21 mouse cellular contexts compared by ENCODE assay signal in the genomic region with DNA sequence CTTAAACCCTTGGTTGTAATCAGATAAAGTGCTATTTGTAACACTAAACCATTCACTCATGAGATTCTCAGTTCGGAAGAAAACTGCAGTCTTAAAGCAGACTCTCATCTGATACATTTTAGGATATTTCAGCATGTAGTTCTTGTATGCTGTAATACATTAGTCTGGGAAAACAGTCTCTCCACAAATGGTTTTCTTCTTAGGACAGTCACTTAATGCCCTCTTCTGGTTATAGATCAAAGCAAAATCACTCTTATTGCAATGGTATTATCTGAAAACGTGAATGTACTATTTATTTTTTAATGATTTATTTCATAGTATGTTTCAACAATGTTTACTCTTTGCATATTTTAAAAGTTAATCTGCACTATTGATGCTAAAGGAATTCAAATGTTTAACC.
DNase-seq lines count a peak whose midpoint lies in the region; ATAC-seq and TF ChIP-seq lines count a peak whose summit lies in the region.
"Had no signal": no experiment of that assay in that cellular context is flagged by ENCODE, and none has a peak within 500 bp of the region (broad histone marks: within the 10 kb centered on the region; RNA-seq: fewer than 3 reads in every experiment).

No protein-coding gene starts in this region.

- H3K27ac ChIP-seq in forebrain, postnatal 0 days (ENCODE audit: low read depth, low read length), result no peak overlapping the region
- H3K27ac ChIP-seq in forebrain, embryonic 13.5 days, result no peak overlapping the region
- H3K27ac ChIP-seq in layer of hippocampus, adult 2 months, result no peak overlapping the region
- no peak overlapping the region for H3K27ac ChIP-seq in midbrain, postnatal 0 days (ENCODE audit: low read depth, low read length)
- H3K27ac ChIP-seq in midbrain, embryonic 11.5 days (ENCODE audit: low read depth, low read length), result no peak overlapping the region
- H3K27ac ChIP-seq: hindbrain, embryonic 14.5 days; limb, embryonic 13.5 days; liver, embryonic 13.5 days; neural tube, embryonic 13.5 days had no signal

- DNase-seq in forebrain, postnatal 0 days, result no peak
- DNase-seq in layer of hippocampus, adult 2 months (ENCODE audit: low spot score in 2 of 2), result no peak
- no peak for DNase-seq in layer of hippocampus, postnatal 36 days
- peak; percentile 37 for DNase-seq in midbrain, postnatal 0 days (ENCODE audit: low spot score)
- DNase-seq in midbrain, embryonic 11.5 days (ENCODE audit: low spot score, missing footprints), result no peak
- DNase-seq in cerebellum, adult 9-11 months, result no peak
- DNase-seq: cerebellum, postnatal 10 days; heart, postnatal 14 days; kidney, adult 11 months; kidney, postnatal 4 days; liver, embryonic 13.5 days; lung, postnatal 4 days; right cerebral cortex, adult 18-20 months; thymus, postnatal 36 days had no signal

- WGBS in forebrain, postnatal 0 days, result 51% methylated on average over 2 of the region's 2 CpGs
- 62% methylated on average over 2 of the region's 2 CpGs for WGBS in forebrain, embryonic 13.5 days
- WGBS in midbrain, postnatal 0 days, result 49% methylated on average over 2 of the region's 2 CpGs
- WGBS in midbrain, embryonic 11.5 days, result 65% methylated on average over 2 of the region's 2 CpGs

- no peaks in the 10 kb centered on the region for H3K36me3 ChIP-seq in forebrain, postnatal 0 days (ENCODE audit: insufficient read depth)
- no peaks in the 10 kb centered on the region for H3K36me3 ChIP-seq in forebrain, embryonic 13.5 days (ENCODE audit: poor library complexity, severe bottlenecking)
- H3K36me3 ChIP-seq in midbrain, postnatal 0 days (ENCODE audit: insufficient read depth, low read length), result no peaks in the 10 kb centered on the region
- H3K36me3 ChIP-seq in midbrain, embryonic 11.5 days (ENCODE audit: control insufficient read depth, insufficient read depth, low read length), result no peaks in the 10 kb centered on the region
- H3K36me3 ChIP-seq: heart, embryonic 12.5 days; limb, embryonic 13.5 days; liver, embryonic 13.5 days; neural tube, embryonic 13.5 days had no signal

- H3K27me3 ChIP-seq in forebrain, postnatal 0 days (ENCODE audit: insufficient read depth, low read length), result no peaks in the 10 kb centered on the region
- no peaks in the 10 kb centered on the region for H3K27me3 ChIP-seq in forebrain, embryonic 13.5 days
- no peaks in the 10 kb centered on the region for H3K27me3 ChIP-seq in midbrain, postnatal 0 days (ENCODE audit: insufficient read depth, low read length)
- no peaks in the 10 kb centered on the region for H3K27me3 ChIP-seq in midbrain, embryonic 11.5 days (ENCODE audit: control insufficient read depth, insufficient read depth, low read length)
- H3K27me3 ChIP-seq: heart, embryonic 12.5 days; limb, embryonic 13.5 days; liver, embryonic 13.5 days; neural tube, embryonic 13.5 days had no signal

- H3K4me1 ChIP-seq in forebrain, postnatal 0 days (ENCODE audit: insufficient read depth), result no peaks in the 10 kb centered on the region
- 0 out of 2 replicates have a peak, but pooled peaks cover 4% of the 10 kb centered on the region for H3K4me1 ChIP-seq in forebrain, embryonic 13.5 days
- no peaks in the 10 kb centered on the region for H3K4me1 ChIP-seq in midbrain, postnatal 0 days (ENCODE audit: insufficient read depth, low read length)
- H3K4me1 ChIP-seq in midbrain, embryonic 11.5 days (ENCODE audit: control insufficient read depth, insufficient read depth, low read length), result 0 out of 2 replicates have a peak, but pooled peaks cover 2% of the 10 kb centered on the region
- H3K4me1 ChIP-seq: heart, embryonic 12.5 days; limb, embryonic 13.5 days; liver, embryonic 13.5 days; neural tube, embryonic 13.5 days had no signal

- no peak for ATAC-seq in forebrain, postnatal 0 days
- ATAC-seq in forebrain, embryonic 13.5 days, result no peak
- no peak for ATAC-seq in midbrain, postnatal 0 days (ENCODE audit: low FRiP score)
- no peak for ATAC-seq in midbrain, embryonic 11.5 days (ENCODE audit: low FRiP score)
- ATAC-seq in erythroid progenitor cell, adult 5-6 weeks (replicated peaks; ENCODE audit: low FRiP score, poor library complexity, severe bottlenecking), result no peak
- ATAC-seq: CD4-positive, CD25-positive, alpha-beta regulatory T cell, adult 4 months had no signal

- H3K4me3 ChIP-seq in forebrain, postnatal 0 days (ENCODE audit: low read depth, low read length), result no peak overlapping the region
- H3K4me3 ChIP-seq in forebrain, embryonic 13.5 days, result no peak overlapping the region
- H3K4me3 ChIP-seq in layer of hippocampus, adult 2 months, result no peak overlapping the region
- H3K4me3 ChIP-seq in midbrain, postnatal 0 days (ENCODE audit: low read depth, low read length), result no peak overlapping the region
- no peak overlapping the region for H3K4me3 ChIP-seq in midbrain, embryonic 11.5 days (ENCODE audit: low read depth, low read length)
- H3K4me3 ChIP-seq: heart, embryonic 12.5 days; limb, embryonic 13.5 days; liver, embryonic 13.5 days; neural tube, embryonic 13.5 days had no signal

- H3K9me3 ChIP-seq in forebrain, postnatal 0 days (ENCODE audit: low read length), result no peaks in the 10 kb centered on the region
- no peaks in the 10 kb centered on the region for H3K9me3 ChIP-seq in forebrain, embryonic 13.5 days (replicated peaks)
- no peaks in the 10 kb centered on the region for H3K9me3 ChIP-seq in midbrain, postnatal 0 days (ENCODE audit: low read length)
- no peaks in the 10 kb centered on the region for H3K9me3 ChIP-seq in midbrain, embryonic 11.5 days (ENCODE audit: control insufficient read depth, low read length)
- H3K9me3 ChIP-seq: heart, embryonic 12.5 days; limb, embryonic 13.5 days; liver, embryonic 13.5 days; neural tube, embryonic 13.5 days had no signal

- H3K4me2 ChIP-seq in forebrain, postnatal 0 days (ENCODE audit: low read depth), result no peak overlapping the region
- H3K4me2 ChIP-seq in forebrain, embryonic 13.5 days, result no peak overlapping the region
- H3K4me2 ChIP-seq in midbrain, postnatal 0 days (ENCODE audit: low read depth, low read length, poor library complexity, severe bottlenecking), result no peak overlapping the region
- H3K4me2 ChIP-seq in midbrain, embryonic 11.5 days, result no peak overlapping the region
- H3K4me2 ChIP-seq: heart, embryonic 12.5 days; hindbrain, embryonic 14.5 days; limb, embryonic 13.5 days; liver, embryonic 13.5 days; neural tube, embryonic 13.5 days had no signal

- no peak overlapping the region for H3K9ac ChIP-seq in forebrain, postnatal 0 days
- no peak overlapping the region for H3K9ac ChIP-seq in forebrain, embryonic 13.5 days
- H3K9ac ChIP-seq in midbrain, postnatal 0 days (replicated peaks; ENCODE audit: low read length, poor library complexity, severe bottlenecking), result no peak overlapping the region
- H3K9ac ChIP-seq in midbrain, embryonic 11.5 days (ENCODE audit: low read length), result no peak overlapping the region
- H3K9ac ChIP-seq: heart, embryonic 12.5 days; hindbrain, embryonic 14.5 days; limb, embryonic 13.5 days; liver, embryonic 13.5 days; neural tube, embryonic 13.5 days had no signal

- peak; percentile 29; the same call in 1 of the 2 replicates for TF ChIP-seq CTCF in forebrain, postnatal 0 days (IDR thresholded peaks at IDR 0.05; ENCODE audit: low read depth)
- TF ChIP-seq CTCF in layer of hippocampus, adult 2 months (conservative IDR thresholded peaks at IDR 0.05), result peak; percentile 68
- TF ChIP-seq CTCF in midbrain, postnatal 0 days (IDR thresholded peaks at IDR 0.05), result peak; percentile 71
